20 mouse cellular contexts compared by ENCODE assay signal in genomic region chrX:13043780-13044179, GRCm38 (mm10). TPM values are rescaled to one million over a fixed set of nuclear protein-coding genes. Genes with fewer than 3 reads are reported as not detected.
A peak's percentile ranks its signal among the peaks of the same experiment; 100 is the strongest.
DNase-seq lines count a peak whose midpoint lies in the region; ATAC-seq and TF ChIP-seq lines count a peak whose summit lies in the region.
"Had no signal": no experiment of that assay in that cellular context is flagged by ENCODE, and none has a peak within 500 bp of the region (broad histone marks: within the 10 kb centered on the region; RNA-seq: fewer than 3 reads in every experiment).

No protein-coding gene starts in this region.

- H3K9ac ChIP-seq in ES-Bruce4 (ENCODE audit: low read depth, poor library complexity, severe bottlenecking), result peak overlapping the region; percentile 53; the same call in 1 of the 2 replicates
- no peak overlapping the region for H3K9ac ChIP-seq in MEL (ENCODE audit: control insufficient read depth, low read depth, low read length, poor library complexity, severe bottlenecking)
- H3K9ac ChIP-seq in liver, embryonic 12.5 days, result no peak overlapping the region
- H3K9ac ChIP-seq in midbrain, embryonic 13.5 days (replicated peaks), result no peak overlapping the region
- H3K9ac ChIP-seq: embryonic facial prominence, embryonic 12.5 days; forebrain, embryonic 13.5 days; forebrain, embryonic 15.5 days; forebrain, postnatal 0 days had no signal

- H3K4me2 ChIP-seq in liver, embryonic 12.5 days, result no peak overlapping the region
- no peak overlapping the region for H3K4me2 ChIP-seq in midbrain, embryonic 13.5 days (replicated peaks)
- H3K4me2 ChIP-seq: embryonic facial prominence, embryonic 12.5 days; forebrain, embryonic 13.5 days; forebrain, embryonic 15.5 days had no signal

- TF ChIP-seq POLR2A in ES-Bruce4 (IDR thresholded peaks at IDR 0.05; ENCODE audit: insufficient read depth, low read length) (no peak), MEL (IDR thresholded peaks at IDR 0.05; ENCODE audit: control insufficient read depth in 1 of 2, insufficient read depth in 1 of 2, low read depth in 1 of 2, low read length in 2 of 2, poor library complexity in 1 of 2) (no peak)

- H3K4me3 ChIP-seq in E14TG2a.4 (replicated peaks; ENCODE audit: low read length) (peak overlapping the region; percentile 83), ES-Bruce4 (ENCODE audit: low read depth, low read length) (no peak overlapping the region), MEL (ENCODE audit: control insufficient read depth in 1 of 2, insufficient read depth in 1 of 2, low read depth in 2 of 2, low read length in 2 of 2) (no peak overlapping the region)
- no peak overlapping the region for H3K4me3 ChIP-seq in liver, embryonic 12.5 days
- no peak overlapping the region for H3K4me3 ChIP-seq in midbrain, embryonic 13.5 days (replicated peaks)
- H3K4me3 ChIP-seq: embryonic facial prominence, embryonic 10.5 days; embryonic facial prominence, embryonic 12.5 days; forebrain, embryonic 13.5 days; forebrain, embryonic 15.5 days had no signal

- no peaks in the 10 kb centered on the region for H3K9me3 ChIP-seq in E14TG2a.4 (ENCODE audit: low read length)
- H3K9me3 ChIP-seq in ES-Bruce4 (replicated peaks; ENCODE audit: control insufficient read depth, insufficient read depth, low read length, poor library complexity, severe bottlenecking), result no peaks in the 10 kb centered on the region
- no peaks in the 10 kb centered on the region for H3K9me3 ChIP-seq in MEL (replicated peaks; ENCODE audit: insufficient read depth, low read length)
- H3K9me3 ChIP-seq in liver, embryonic 12.5 days (replicated peaks), result no peaks in the 10 kb centered on the region
- H3K9me3 ChIP-seq in midbrain, embryonic 13.5 days, result no peaks in the 10 kb centered on the region
- H3K9me3 ChIP-seq: embryonic facial prominence, embryonic 10.5 days; embryonic facial prominence, embryonic 12.5 days; forebrain, embryonic 13.5 days; forebrain, embryonic 15.5 days; G1E had no signal

- peak overlapping the region; percentile 92 for H3K27ac ChIP-seq in ES-Bruce4 (ENCODE audit: insufficient read depth, low read length)
- H3K27ac ChIP-seq in MEL (ENCODE audit: control insufficient read depth, low read depth, low read length), result peak overlapping the region; percentile 19; the same call in 1 of the 2 replicates
- no peak overlapping the region for H3K27ac ChIP-seq in liver, embryonic 12.5 days
- no peak overlapping the region for H3K27ac ChIP-seq in midbrain, embryonic 13.5 days
- H3K27ac ChIP-seq: embryonic facial prominence, embryonic 10.5 days; embryonic facial prominence, embryonic 12.5 days; forebrain, embryonic 13.5 days; forebrain, embryonic 15.5 days had no signal

- 79% methylated on average over 2 of the region's 2 CpGs for WGBS in liver, embryonic 12.5 days (ENCODE audit: insufficient replicate concordance)
- 88% methylated on average over 2 of the region's 2 CpGs for WGBS in midbrain, embryonic 13.5 days

- TF ChIP-seq RAD21 in MEL (IDR thresholded peaks at IDR 0.05; ENCODE audit: low read depth, low read length), result no peak

- peak; percentile 58 for DNase-seq in MEL (ENCODE audit: low read depth, low spot score)
- no peak for DNase-seq in layer of hippocampus, postnatal 36 days
- DNase-seq: adrenal gland, adult 2 months; adrenal gland, postnatal 10 days; adrenal gland, postnatal 25 days; cerebellum, adult 11 months; cerebellum, adult 18-20 months; cerebellum, adult 9-10 months; cerebellum, postnatal 10 days; cerebellum, postnatal 25 days; forebrain, postnatal 0 days had no signal

- no peaks in the 10 kb centered on the region for H3K27me3 ChIP-seq in E14TG2a.4 (ENCODE audit: insufficient read depth, low read length)
- no peaks in the 10 kb centered on the region for H3K27me3 ChIP-seq in ES-Bruce4 (ENCODE audit: control insufficient read depth, insufficient read depth, low read length, poor library complexity, severe bottlenecking)
- H3K27me3 ChIP-seq in MEL (ENCODE audit: control insufficient read depth in 1 of 2, insufficient read depth in 2 of 2, low read length in 2 of 2), result no peaks in the 10 kb centered on the region
- H3K27me3 ChIP-seq in liver, embryonic 12.5 days (replicated peaks), result peaks cover 3% of the 10 kb centered on the region; the same call in 1 of the 2 replicates
- H3K27me3 ChIP-seq in midbrain, embryonic 13.5 days, result no peaks in the 10 kb centered on the region; the same call in 1 of the 2 replicates
- H3K27me3 ChIP-seq: forebrain, embryonic 13.5 days; forebrain, embryonic 15.5 days had no signal

- no peak for TF ChIP-seq CTCF in E14TG2a.4 (conservative IDR thresholded peaks at IDR 0.05; ENCODE audit: low read length)
- TF ChIP-seq CTCF in ES-Bruce4 (IDR thresholded peaks at IDR 0.05; ENCODE audit: low read depth, low read length), result no peak
- TF ChIP-seq CTCF in MEL (IDR thresholded peaks at IDR 0.05 in 2 of 3, conservative IDR thresholded peaks at IDR 0.05 in 1 of 3; ENCODE audit: control insufficient read depth in 1 of 3, insufficient read depth in 1 of 3, low read depth in 2 of 3, low read length in 3 of 3, poor library complexity in 1 of 3, severe bottlenecking in 1 of 3), result no peak

- peaks cover 43% of the 10 kb centered on the region for H3K4me1 ChIP-seq in E14TG2a.4 (replicated peaks; ENCODE audit: low read depth, low read length)
- H3K4me1 ChIP-seq in ES-Bruce4 (ENCODE audit: control insufficient read depth, insufficient read depth, low read length), result peaks cover 2% of the 10 kb centered on the region
- peaks cover 9 to 24% of the 10 kb centered on the region in 2 experiments for H3K4me1 ChIP-seq in MEL (ENCODE audit: control insufficient read depth in 1 of 2, insufficient read depth in 2 of 2, low read length in 2 of 2)
- H3K4me1 ChIP-seq in liver, embryonic 12.5 days, result peaks cover 6% of the 10 kb centered on the region; the same call in 1 of the 2 replicates
- H3K4me1 ChIP-seq in midbrain, embryonic 13.5 days (replicated peaks), result peaks cover 11% of the 10 kb centered on the region; the same call in 1 of the 2 replicates
- H3K4me1 ChIP-seq: embryonic facial prominence, embryonic 12.5 days had no signal

- H3K36me3 ChIP-seq in E14TG2a.4 (ENCODE audit: insufficient read depth, low read length) (peaks cover 16% of the 10 kb centered on the region; the same call in 1 of the 2 replicates), ES-Bruce4 (ENCODE audit: control insufficient read depth, insufficient read depth, low read length, poor library complexity, severe bottlenecking) (peaks cover 5% of the 10 kb centered on the region; the same call in 1 of the 2 replicates), MEL (ENCODE audit: control insufficient read depth in 1 of 2, insufficient read depth in 2 of 2, low read length in 2 of 2) (peaks cover 0 to 26% of the 10 kb centered on the region in 2 experiments; a peak in 2 of 4 replicates)
- H3K36me3 ChIP-seq in liver, embryonic 12.5 days, result no peaks in the 10 kb centered on the region
- no peaks in the 10 kb centered on the region for H3K36me3 ChIP-seq in midbrain, embryonic 13.5 days
- H3K36me3 ChIP-seq: embryonic facial prominence, embryonic 10.5 days; embryonic facial prominence, embryonic 12.5 days; forebrain, embryonic 15.5 days had no signal

- TF ChIP-seq EP300 in ES-Bruce4 (IDR thresholded peaks at IDR 0.05; ENCODE audit: insufficient read depth, low read depth, low read length) (no peak), MEL (IDR thresholded peaks at IDR 0.05; ENCODE audit: low read depth in 1 of 2, low read length in 2 of 2) (no peak; a peak in 1 of 4 replicates)

- H3K79me2 ChIP-seq in MEL (ENCODE audit: control insufficient read depth, insufficient read depth, low read length, poor library complexity), result no peaks in the 10 kb centered on the region

- ATAC-seq in liver, embryonic 12.5 days, result no peak
- ATAC-seq in midbrain, embryonic 13.5 days, result no peak
- ATAC-seq: forebrain, embryonic 13.5 days; forebrain, embryonic 15.5 days; forebrain, postnatal 0 days had no signal

TF ChIP-seq in MEL, 35 proteins besides CTCF, POLR2A, EP300 and RAD21:
- TF ChIP-seq USF2 (IDR thresholded peaks at IDR 0.05; ENCODE audit: borderline replicate concordance in 1 of 2, insufficient read depth in 1 of 2, low read depth in 1 of 2, low read length in 2 of 2) (no peak), MXI1 (IDR thresholded peaks at IDR 0.05; ENCODE audit: low read depth, low read length) (no peak), ETS1 (IDR thresholded peaks at IDR 0.05; ENCODE audit: low read depth, low read length) (peak; percentile 55; the same call in 1 of the 2 replicates), ZNF384 (IDR thresholded peaks at IDR 0.05; ENCODE audit: low read depth, low read length) (no peak), POLR2AphosphoS2 (IDR thresholded peaks at IDR 0.05; ENCODE audit: low read length) (no peak)

RNA-seq across cellular contexts. Expression of gene Usp9x, which starts 27.5 kb away (rescaled TPM):
- 335 and 375 TPM in 2 replicates for polyA plus RNA-seq in ES-Bruce4 (2011; ENCODE audit: insufficient read depth, insufficient read length, low read depth, missing spikeins)
- 118 and 147 TPM in 2 replicates for total RNA-seq in MEL (2012; rRNA removed)
- 100 to 1,000 TPM in 1 of 2 experiments, 10 to 100 TPM in 1; 89.3 to 328 TPM for polyA plus RNA-seq in MEL (2012; ENCODE audit: insufficient read depth in 1 of 2, insufficient read length in 2 of 2, low read depth in 1 of 2, low replicate concordance in 2 of 2, missing spikeins in 1 of 2)
- 100 to 1,000 TPM; 222 to 240 TPM for total RNA-seq in layer of hippocampus, postnatal 36 days (2021)
- 21.0 and 21.5 TPM in 2 replicates for polyA plus RNA-seq in liver, embryonic 12.5 days (2016; fragmentation: Nextera tagmentation; extraction: Ambion mirVana)
- 44.6 and 47.8 TPM in 2 replicates for polyA plus RNA-seq in midbrain, embryonic 13.5 days (2015; fragmentation: Nextera tagmentation; extraction: Ambion mirVana)

Comparison
In these comparisons a context has a peak if more than half of its experiments do, and no peak if none do; other contexts are left out.
1. H3K27ac ChIP-seq: peak in ES-Bruce4 (single experiment) and MEL (single experiment); none in liver, embryonic 12.5 days (single experiment) and midbrain, embryonic 13.5 days (single experiment).